Mouse (Mus musculus): Measurements from ENCODE around the gene Ccdc175. TPM values are rescaled to one million over a fixed set of nuclear protein-coding genes. Genes with fewer than 3 reads are reported as not detected.

Gene Ccdc175
- total and polyA plus RNA-seq, 3 experiments: not detected

- TF ChIP-seq ZMIZ1 (IDR thresholded peaks at IDR 0.05; ENCODE audit: low read depth, low read length) (no peak), USF2 (conservative IDR thresholded peaks at IDR 0.05; ENCODE audit: low read depth, low read length) (no peak), SIN3A (IDR thresholded peaks at IDR 0.05; ENCODE audit: low read length) (0 out of 2 replicates have a peak, but pooled peaks have one; percentile 48), GABPA (IDR thresholded peaks at IDR 0.05; ENCODE audit: insufficient replicate concordance, low read depth, low read length) (no peak), POLR2A (IDR thresholded peaks at IDR 0.05; ENCODE audit: low read depth, low read length) (no peak), CHD2 (IDR thresholded peaks at IDR 0.05; ENCODE audit: low read length) (no peak), EP300 (IDR thresholded peaks at IDR 0.05; ENCODE audit: low read length) (no peak), RCOR1 (conservative IDR thresholded peaks at IDR 0.05; ENCODE audit: low read depth, low read length) (no peak), KAT2A (IDR thresholded peaks at IDR 0.05; ENCODE audit: insufficient replicate concordance, low read length) (no peak)
These were observed 114.2 kb downstream of the Ccdc175 start, which contains the start of gene Gpr135 (continued) for GRCm38 (mm10) chr12:72070327-72071269.

GRCm38 (mm10) chr12:72069626-72070326, 115.1 kb downstream of the Ccdc175 start:
- H3K4me1 ChIP-seq (ENCODE audit: control insufficient read depth in 1 of 2, insufficient read depth in 2 of 2): peaks cover 0 to 12% of the 10 kb centered on the region in 2 experiments; a peak in 2 of 4 replicates
- peak overlapping the region; percentile 65; the same call in 1 of the 2 replicates for H3K4me2 ChIP-seq (ENCODE audit: insufficient read depth, low read depth, poor library complexity, severe bottlenecking)
- DNase-seq (ENCODE audit: extremely low read depth): no peak
- H3K27ac ChIP-seq (ENCODE audit: insufficient read depth, low read depth): no peak overlapping the region
- dilution Hi-C loops (cut with MboI; ENCODE audit: extremely low pct_ligation_motif_present, extremely low pct_unique_long_range_greater_than_20kb, low sequenced_read_pairs): no loop called here
- H3K4me3 ChIP-seq (replicated peaks in 1 of 3; ENCODE audit: low read depth in 2 of 3, low read length in 2 of 3, poor library complexity in 1 of 3): peak overlapping the region in 1 of 3 experiments; percentile 44
- in situ Hi-C loops (cut with MboI; ENCODE audit: low pct_ligation_motif_present, low pct_unique_long_range_greater_than_20kb, low sequenced_read_pairs): no loop called here
- peaks cover 4% of the 10 kb centered on the region for H3K27me3 ChIP-seq (replicated peaks)
- peaks cover 18% of the 10 kb centered on the region for H3K9me3 ChIP-seq (replicated peaks; ENCODE audit: low read length)
- H3K9ac ChIP-seq (ENCODE audit: insufficient read depth, low read depth): no peak overlapping the region
- TF ChIP-seq RCOR1 (conservative IDR thresholded peaks at IDR 0.05; ENCODE audit: low read depth, low read length) (no peak), BHLHE40 (IDR thresholded peaks at IDR 0.05; ENCODE audit: low read depth, low read length) (0 out of 2 replicates have a peak, but pooled peaks have one; percentile 23), SIN3A (IDR thresholded peaks at IDR 0.05; ENCODE audit: low read length) (0 out of 2 replicates have a peak, but pooled peaks have one; percentile 7)
- no peaks in the 10 kb centered on the region for H3K36me3 ChIP-seq (replicated peaks in 1 of 2; ENCODE audit: control insufficient read depth in 1 of 2, insufficient read depth in 1 of 2, low read length in 1 of 2)
- no peaks in the 10 kb centered on the region for H3K79me2 ChIP-seq (replicated peaks; ENCODE audit: control insufficient read depth, extremely low read depth, insufficient read depth, poor library complexity, severe bottlenecking)

- Histone ChIP-seq H3K4me1 (ENCODE audit: control insufficient read depth in 1 of 2, insufficient read depth in 2 of 2) (no peaks in the 10 kb centered on the region), H3K79me2 (replicated peaks; ENCODE audit: control insufficient read depth, extremely low read depth, insufficient read depth, poor library complexity, severe bottlenecking) (no peaks in the 10 kb centered on the region), H3K9ac (ENCODE audit: insufficient read depth, low read depth) (no peak overlapping the region), H3K27me3 (replicated peaks) (no peaks in the 10 kb centered on the region), H3K4me3 (replicated peaks in 1 of 3; ENCODE audit: low read depth in 2 of 3, low read length in 2 of 3, poor library complexity in 1 of 3) (no peak overlapping the region), H3K36me3 (replicated peaks in 1 of 2; ENCODE audit: control insufficient read depth in 1 of 2, insufficient read depth in 1 of 2, low read length in 1 of 2) (no peaks in the 10 kb centered on the region), H3K4me2 (ENCODE audit: insufficient read depth, low read depth, poor library complexity, severe bottlenecking) (no peak overlapping the region), H3K9me3 (replicated peaks; ENCODE audit: low read length) (no peaks in the 10 kb centered on the region), H3K27ac (ENCODE audit: insufficient read depth, low read depth) (no peak overlapping the region)
- dilution Hi-C loops (cut with MboI; ENCODE audit: extremely low pct_ligation_motif_present, extremely low pct_unique_long_range_greater_than_20kb, low sequenced_read_pairs) (no loop called here), in situ Hi-C loops (cut with MboI; ENCODE audit: low pct_ligation_motif_present, low pct_unique_long_range_greater_than_20kb, low sequenced_read_pairs) (no loop called here)
- TF ChIP-seq NELFE (IDR thresholded peaks at IDR 0.05; ENCODE audit: low read depth, low read length) (no peak), TBP (conservative IDR thresholded peaks at IDR 0.05; ENCODE audit: low read depth, low read length) (peak; percentile 94), ELF1 (IDR thresholded peaks at IDR 0.05; ENCODE audit: low read depth, low read length) (peak; percentile 42; the same call in 1 of the 2 replicates), CHD1 (IDR thresholded peaks at IDR 0.05; ENCODE audit: low read depth, low read length) (no peak)
- DNase-seq (ENCODE audit: extremely low read depth): no peak
These were observed 127.0 kb downstream of the Ccdc175 start for GRCm38 (mm10) chr12:72057780-72058179.

Measured in CH12.LX (cell line).